Mouse (Mus musculus) forebrain, embryonic 11.5 days (tissue): ENCODE measurements around the gene Flvcr2. TPM values are rescaled to one million over a fixed set of nuclear protein-coding genes. Genes with fewer than 3 reads are reported as not detected.

Source experiments
- ATAC-seq: fragments of 200-750 bp; cut with Nextera tagmentation; replicated peaks from 2 replicates; pipeline ENCODE4 v1.8.0; 2017; ENCODE audit warnings: moderate TSS enrichment; ENCODE audit not compliant: low FRiP score
- DNase-seq: peaks from one replicate; pipeline ENCODE4 v3.0.0-alpha.2; 2017; ENCODE audit warnings: low spot score
- H3K27ac ChIP-seq: fragments of 300-500 bp; sonication (generic); 2 replicates; pipeline ENCODE4 v1.5.1; 2014; ENCODE audit warnings: low read depth, low read length
- H3K27me3 ChIP-seq: fragments of 300-500 bp; sonication (generic); 2 replicates; pipeline ENCODE4 v1.6.1; 2014; ENCODE audit warnings: mild to moderate bottlenecking, low read length, mixed read lengths; ENCODE audit not compliant: control insufficient read depth, insufficient read depth
- H3K36me3 ChIP-seq: fragments of 300-500 bp; sonication (generic); 2 replicates; pipeline ENCODE4 v1.6.1; 2014; ENCODE audit warnings: mild to moderate bottlenecking, low read length, moderate library complexity, mixed read lengths; ENCODE audit not compliant: control insufficient read depth, insufficient read depth
- H3K4me1 ChIP-seq: fragments of 300-500 bp; sonication (generic); replicated peaks from 2 replicates; pipeline ENCODE4 v1.6.1; 2014; ENCODE audit warnings: low read length, mixed read lengths; ENCODE audit not compliant: control insufficient read depth, insufficient read depth
- H3K4me2 ChIP-seq: fragments of 300-500 bp; sonication (generic); 2 replicates; pipeline ENCODE4 v1.6.1; 2014; ENCODE audit warnings: low read depth, mild to moderate bottlenecking, low read length, moderate library complexity, mixed read lengths; ENCODE audit not compliant: severe bottlenecking
- H3K4me3 ChIP-seq: fragments of 300-500 bp; sonication (generic); 2 replicates; pipeline ENCODE4 v1.5.1; 2014; ENCODE audit warnings: low read depth, low read length
- H3K9ac ChIP-seq: fragments of 300-500 bp; sonication (generic); 2 replicates; pipeline ENCODE4 v1.6.1; 2014; ENCODE audit warnings: low read length
- H3K9me3 ChIP-seq: fragments of 300-500 bp; sonication (generic); 2 replicates; pipeline ENCODE4 v1.6.1; 2016; ENCODE audit warnings: low read length, mixed read lengths; ENCODE audit not compliant: control insufficient read depth
- WGBS: fragments of 180-500 bp; shearing (Covaris S2); extraction: QIAGEN DNeasy Blood & Tissue Kit; methylation state at CpG from one replicate; pipeline ENCODE4 v1.1.7; 2014; 5-methylcytosine and 5-hydroxymethylcytosine counted together
- polyA plus RNA-seq: library from polyadenylated mRNA; unstranded; fragments of >200 nt; fragmentation: Nextera tagmentation; extraction: Ambion mirVana; gene quantifications from 2 replicates; pipeline ENCODE4 v1.2.1, GENCODE M21; 2014

Gene Flvcr2
- polyA plus RNA-seq, 1 experiment from 2014 or later, result 0.84 TPM

- H3K4me3 ChIP-seq, result no peak overlapping the region
- H3K27me3 ChIP-seq, result peaks cover 7% of the 10 kb centered on the region
- H3K9me3 ChIP-seq, result no peaks in the 10 kb centered on the region
- H3K4me1 ChIP-seq, result peaks cover 7% of the 10 kb centered on the region; the same call in 1 of the 2 replicates
- ATAC-seq (no peak), DNase-seq (no peak)
- H3K27ac ChIP-seq, result no peak overlapping the region
- H3K36me3 ChIP-seq, result no peaks in the 10 kb centered on the region
- 89% methylated on average over 10 of the region's 10 CpGs for whole genome bisulfite sequencing
- H3K9ac ChIP-seq, result no peak overlapping the region
- no peak overlapping the region for H3K4me2 ChIP-seq
These were observed 1.0 kb downstream of the Flvcr2 start for GRCm38 (mm10) chr12:85747343-85747742.

DNA sequence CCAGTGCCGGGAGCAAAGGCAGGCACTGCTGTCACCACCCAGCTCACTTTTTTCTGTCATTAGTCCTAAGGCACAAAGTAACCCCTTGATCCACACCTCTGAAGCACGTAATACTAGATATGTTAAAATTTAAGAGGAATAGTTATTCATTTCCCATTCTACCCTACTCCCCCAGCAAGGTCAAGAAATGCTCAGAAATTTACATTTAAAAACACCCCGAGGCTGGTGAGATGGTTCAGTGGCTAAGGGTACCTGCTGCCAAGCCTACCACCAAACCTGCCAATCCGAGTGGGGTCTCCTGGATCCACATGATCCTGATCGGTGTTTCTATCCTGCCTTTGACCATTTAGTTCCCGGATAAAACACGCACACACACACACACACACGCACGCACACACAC lies 3.5 kb downstream of the Flvcr2 start:
- Histone ChIP-seq H3K9me3 (no peaks in the 10 kb centered on the region), H3K4me1 (peaks cover 7% of the 10 kb centered on the region; the same call in 1 of the 2 replicates), H3K36me3 (no peaks in the 10 kb centered on the region), H3K27ac (no peak overlapping the region), H3K9ac (no peak overlapping the region), H3K4me2 (no peak overlapping the region), H3K27me3 (peaks cover 7% of the 10 kb centered on the region), H3K4me3 (no peak overlapping the region)
- ATAC-seq (no peak), DNase-seq (no peak)
- WGBS, result 90% methylated on average over 9 of the region's 9 CpGs

- Histone ChIP-seq H3K36me3 (no peaks in the 10 kb centered on the region), H3K4me2 (no peak overlapping the region), H3K4me1 (no peaks in the 10 kb centered on the region), H3K27ac (no peak overlapping the region), H3K27me3 (peaks cover 3% of the 10 kb centered on the region), H3K9ac (no peak overlapping the region), H3K9me3 (no peaks in the 10 kb centered on the region), H3K4me3 (no peak overlapping the region)
- ATAC-seq (no peak), DNase-seq (no peak)
- 90% methylated on average over 6 of the region's 6 CpGs for WGBS
These were observed 5.8 kb downstream of the Flvcr2 start for GRCm38 (mm10) chr12:85752116-85752515.

GRCm38 (mm10) chr12:85753223-85753622 lies 6.9 kb downstream of the Flvcr2 start:
- WGBS, result 44% methylated on average over 2 of the region's 2 CpGs
- no peak for ATAC-seq

GRCm38 (mm10) chr12:85754611-85755265 lies 8.4 kb downstream of the Flvcr2 start:
- no peak overlapping the region for H3K4me2 ChIP-seq
- no peak overlapping the region for H3K9ac ChIP-seq
- 63% methylated on average over 5 of the region's 5 CpGs for WGBS
- ATAC-seq, result no peak
- no peak overlapping the region for H3K4me3 ChIP-seq
- H3K9me3 ChIP-seq, result no peaks in the 10 kb centered on the region
- DNase-seq, result no peak
- H3K36me3 ChIP-seq, result no peaks in the 10 kb centered on the region
- no peaks in the 10 kb centered on the region for H3K4me1 ChIP-seq
- no peaks in the 10 kb centered on the region for H3K27me3 ChIP-seq
- H3K27ac ChIP-seq, result no peak overlapping the region

More at GRCm38 (mm10) chr12:85753223-85753622, 6.9 kb downstream of the Flvcr2 start:
- DNase-seq, result no peak
- H3K4me3 ChIP-seq, result no peak overlapping the region
- no peaks in the 10 kb centered on the region for H3K36me3 ChIP-seq
- no peak overlapping the region for H3K27ac ChIP-seq
- no peak overlapping the region for H3K9ac ChIP-seq
- no peaks in the 10 kb centered on the region for H3K9me3 ChIP-seq
- H3K4me2 ChIP-seq, result no peak overlapping the region
- no peaks in the 10 kb centered on the region for H3K27me3 ChIP-seq
- no peaks in the 10 kb centered on the region for H3K4me1 ChIP-seq

- Histone ChIP-seq H3K9me3 (no peaks in the 10 kb centered on the region), H3K27me3 (no peaks in the 10 kb centered on the region), H3K4me3 (no peak overlapping the region), H3K27ac (no peak overlapping the region), H3K4me2 (no peak overlapping the region), H3K4me1 (no peaks in the 10 kb centered on the region), H3K9ac (no peak overlapping the region), H3K36me3 (no peaks in the 10 kb centered on the region)
- ATAC-seq, result no peak
- 88% methylated on average over 3 of the region's 3 CpGs for WGBS
- DNase-seq, result no peak
These were observed 10.1 kb downstream of the Flvcr2 start for GRCm38 (mm10) chr12:85756455-85756854.

DNA sequence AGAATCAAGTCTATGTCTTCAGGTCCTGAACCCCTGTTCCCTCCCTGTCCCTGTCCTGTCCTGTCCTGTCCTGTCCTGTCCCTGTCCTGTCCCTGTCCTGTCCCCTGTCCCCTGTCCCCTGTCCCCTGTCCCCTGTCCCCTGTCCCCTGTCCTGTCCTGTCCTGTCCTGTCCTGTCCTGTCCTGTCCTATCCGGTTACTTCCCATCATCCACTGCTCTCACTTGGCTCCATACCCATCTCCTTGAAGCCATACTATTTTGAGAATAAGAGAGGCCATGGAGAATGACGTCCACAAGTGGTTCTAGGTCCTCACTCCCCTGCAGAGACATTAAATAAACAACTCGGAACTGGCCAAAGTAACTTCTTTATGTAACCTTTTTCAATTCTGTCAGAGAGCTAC lies 10.7 kb downstream of the Flvcr2 start:
- ATAC-seq (no peak), DNase-seq (no peak)
- Histone ChIP-seq H3K27me3 (no peaks in the 10 kb centered on the region), H3K4me3 (no peak overlapping the region), H3K9ac (no peak overlapping the region), H3K9me3 (no peaks in the 10 kb centered on the region), H3K27ac (no peak overlapping the region), H3K4me2 (no peak overlapping the region), H3K36me3 (no peaks in the 10 kb centered on the region), H3K4me1 (no peaks in the 10 kb centered on the region)
- 69% methylated on average over 3 of the region's 3 CpGs for WGBS

DNA sequence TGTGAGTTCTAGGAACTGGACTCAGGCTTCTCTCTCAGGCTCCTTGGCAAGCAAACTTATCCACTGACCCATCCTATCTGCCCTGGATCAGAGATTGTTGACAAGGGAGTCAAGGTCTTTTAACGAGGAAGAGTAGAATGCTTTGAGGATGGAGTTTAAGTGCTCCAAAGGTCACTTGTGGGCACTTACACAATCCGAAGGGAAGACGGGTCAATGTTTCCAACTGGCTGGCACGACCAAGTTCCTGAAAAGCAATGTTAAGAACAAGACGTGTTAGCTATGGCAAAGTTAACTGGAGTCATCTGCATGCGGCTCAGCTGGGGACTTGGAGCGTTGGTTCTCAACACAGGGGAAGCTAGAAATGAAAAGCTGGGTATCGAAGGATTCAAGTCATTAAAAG lies 12.4 kb downstream of the Flvcr2 start:
- no peak overlapping the region for H3K27ac ChIP-seq
- WGBS, result 86% methylated on average over 8 of the region's 8 CpGs
- no peaks in the 10 kb centered on the region for H3K27me3 ChIP-seq
- H3K4me1 ChIP-seq, result no peaks in the 10 kb centered on the region
- DNase-seq (no peak), ATAC-seq (no peak)
- H3K4me3 ChIP-seq, result no peak overlapping the region
- no peaks in the 10 kb centered on the region for H3K9me3 ChIP-seq
- no peak overlapping the region for H3K4me2 ChIP-seq
- no peaks in the 10 kb centered on the region for H3K36me3 ChIP-seq
- H3K9ac ChIP-seq, result no peak overlapping the region

DNA sequence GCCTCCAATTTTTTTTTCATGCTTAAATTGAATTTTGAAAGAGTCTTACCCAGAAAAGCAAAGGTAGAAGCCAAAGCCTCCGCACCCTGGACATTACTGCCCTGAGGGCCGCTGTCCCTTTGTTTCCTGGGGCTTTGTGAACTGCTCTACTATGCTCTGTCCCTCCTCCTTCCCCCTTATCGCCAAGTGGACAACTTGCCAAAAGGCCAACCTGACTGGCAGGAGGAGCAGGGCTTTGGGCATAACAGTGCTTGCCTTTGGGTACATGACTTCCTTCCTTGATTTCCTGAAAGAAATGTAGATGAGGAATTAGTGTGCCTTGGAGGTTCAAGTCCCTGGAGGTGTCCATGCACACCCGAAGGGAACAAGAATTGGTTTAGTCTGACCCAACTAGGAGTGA lies 15.1 kb downstream of the Flvcr2 start:
- Histone ChIP-seq H3K36me3 (no peaks in the 10 kb centered on the region), H3K4me3 (no peak overlapping the region), H3K27me3 (no peaks in the 10 kb centered on the region), H3K4me2 (no peak overlapping the region), H3K4me1 (no peaks in the 10 kb centered on the region), H3K9me3 (no peaks in the 10 kb centered on the region), H3K9ac (no peak overlapping the region), H3K27ac (no peak overlapping the region)
- 84% methylated on average over 4 of the region's 4 CpGs for WGBS
- ATAC-seq (no peak), DNase-seq (no peak)
